Mouse (Mus musculus) skeletal muscle tissue, adult 2 months (tissue): ENCODE data around the gene Ndufv1.
"Not testable (repeated sequence)": the region's sequence is repeated elsewhere in the genome, so short reads cannot be mapped to it uniquely, and the experiment has no call there.

ENCODE experiments used
- DNase-seq: peaks from one replicate; pipeline ENCODE4 v3.0.0-alpha.2; 2012; ENCODE audit warnings: low read depth, low spot score

Gene Ndufv1

GRCm38 (mm10) chr19:3974608-3975007 lies 38.0 kb downstream of the Ndufv1 start:
- not testable (repeated sequence) for DNase-seq

- no peak for DNase-seq
Observed at GRCm38 (mm10) chr19:3972229-3972628, 40.4 kb downstream of the Ndufv1 start, which contains the start of gene Aldh3b2. Gene Aldh3b2 (plus strand): TSS chr19:3972328.

GRCm38 (mm10) chr19:3967258-3967657 lies 45.3 kb downstream of the Ndufv1 start:
- DNase-seq, result no peak

- no peak for DNase-seq
Observed at GRCm38 (mm10) chr19:3966330-3967075, 46.1 kb downstream of the Ndufv1 start.

GRCm38 (mm10) chr19:3964030-3964429 lies 48.6 kb downstream of the Ndufv1 start:
- no peak for DNase-seq

GRCm38 (mm10) chr19:3962469-3962868 lies 50.1 kb downstream of the Ndufv1 start:
- DNase-seq, result no peak

GRCm38 (mm10) chr19:3961805-3962204 lies 50.8 kb downstream of the Ndufv1 start:
- DNase-seq, result not testable (repeated sequence)

- no peak for DNase-seq
Observed at GRCm38 (mm10) chr19:3960211-3960610, 52.4 kb downstream of the Ndufv1 start.

GRCm38 (mm10) chr19:3959030-3959429 lies 53.6 kb downstream of the Ndufv1 start:
- no peak for DNase-seq

GRCm38 (mm10) chr19:3958470-3958869 lies 54.1 kb downstream of the Ndufv1 start, which contains the start of gene Aldh3b3:
Gene Aldh3b3 (plus strand): TSS chr19:3958645.
- DNase-seq, result no peak
